Mouse (Mus musculus) embryonic facial prominence, embryonic 11.5 days (tissue): Measurements from ENCODE around the gene Elovl2. TPM values are rescaled to one million over a fixed set of nuclear protein-coding genes. Genes with fewer than 3 reads are reported as not detected.

Source experiments
- ATAC-seq: fragments of 200-750 bp; cut with Nextera tagmentation; replicated peaks from 2 replicates; pipeline ENCODE4 v1.8.0; 2017; ENCODE audit warnings: low read depth; ENCODE audit not compliant: insufficient number of reproducible peaks, low FRiP score, low TSS enrichment
- DNase-seq: peaks from one replicate; pipeline ENCODE4 v3.0.0-alpha.2; 2015; ENCODE audit warnings: low spot score
- H3K27ac ChIP-seq: fragments of 300-500 bp; sonication (generic); replicated peaks from 2 replicates; pipeline ENCODE4 v1.5.1; 2014; ENCODE audit warnings: mild to moderate bottlenecking, low read depth, low read length, control low read depth
- H3K27me3 ChIP-seq: fragments of 300-500 bp; sonication (generic); 2 replicates; pipeline ENCODE4 v1.6.1; 2014; ENCODE audit warnings: mild to moderate bottlenecking, low read length, moderate library complexity, mixed read lengths; ENCODE audit not compliant: control insufficient read depth, insufficient read depth
- H3K36me3 ChIP-seq: fragments of 300-500 bp; sonication (generic); replicated peaks from 2 replicates; pipeline ENCODE4 v1.6.1; 2014; ENCODE audit warnings: low read depth, mild to moderate bottlenecking, low read length, moderate library complexity, mixed read lengths; ENCODE audit not compliant: control insufficient read depth, insufficient read depth
- H3K4me1 ChIP-seq: fragments of 300-500 bp; sonication (generic); 2 replicates; pipeline ENCODE4 v1.6.1; 2014; ENCODE audit warnings: low read length, mixed read lengths; ENCODE audit not compliant: control insufficient read depth, insufficient read depth
- H3K4me2 ChIP-seq: fragments of 300-500 bp; sonication (generic); 2 replicates; pipeline ENCODE4 v1.6.1; 2014; ENCODE audit warnings: low read depth, mild to moderate bottlenecking, control low read depth, low read length, moderate library complexity
- H3K4me3 ChIP-seq: fragments of 300-500 bp; sonication (generic); 2 replicates; pipeline ENCODE4 v1.5.1; 2014; ENCODE audit warnings: low read depth, low read length, control low read depth
- H3K9ac ChIP-seq: fragments of 300-500 bp; sonication (generic); replicated peaks from 2 replicates; pipeline ENCODE4 v1.6.1; 2014; ENCODE audit warnings: mild to moderate bottlenecking, control low read depth, low read length
- H3K9me3 ChIP-seq: fragments of 300-500 bp; sonication (generic); replicated peaks from 2 replicates; pipeline ENCODE4 v1.6.1; 2016; ENCODE audit warnings: mild to moderate bottlenecking, low read length, inconsistent platforms, mixed read lengths; ENCODE audit not compliant: control insufficient read depth
- WGBS: fragments of 180-500 bp; shearing (Covaris S2); extraction: QIAGEN DNeasy Blood & Tissue Kit; methylation state at CpG from one replicate; pipeline ENCODE4 v1.1.7; 2014; 5-methylcytosine and 5-hydroxymethylcytosine counted together
- polyA plus RNA-seq: library from polyadenylated mRNA; unstranded; fragments of >200 nt; fragmentation: Nextera tagmentation; extraction: Ambion mirVana; gene quantifications from 2 replicates; pipeline ENCODE4 v1.2.1, GENCODE M21; 2014

Gene Elovl2
- polyA plus RNA-seq, 1 experiment from 2014 or later, result 24.1 TPM

DNA sequence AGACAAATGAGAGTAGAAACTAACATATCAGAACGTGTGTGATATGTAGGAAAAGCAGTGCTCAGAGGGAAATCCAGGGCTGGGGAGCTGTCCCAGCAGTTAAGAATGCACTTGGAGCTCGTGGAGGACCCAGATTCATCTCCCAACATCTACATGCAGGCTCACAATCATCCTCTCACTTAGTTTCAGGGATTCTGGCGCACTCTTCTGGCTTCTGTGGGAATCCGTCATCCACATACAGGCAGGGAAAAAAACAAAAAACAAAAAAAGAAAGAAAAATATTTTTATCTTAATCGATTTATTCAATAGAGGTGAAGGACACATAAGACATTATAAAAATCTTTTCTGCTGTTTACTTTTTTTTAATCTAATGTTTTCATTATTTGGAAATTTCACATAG, 61.8 kb downstream of the Elovl2 start:
- no peak overlapping the region for H3K4me2 ChIP-seq
- H3K4me1 ChIP-seq, result no peaks in the 10 kb centered on the region
- 68% methylated on average over 5 of the region's 5 CpGs for WGBS
- H3K27ac ChIP-seq, result no peak overlapping the region
- no peaks in the 10 kb centered on the region for H3K36me3 ChIP-seq
- H3K4me3 ChIP-seq, result no peak overlapping the region
- DNase-seq, result peak; percentile 7
- ATAC-seq, result no peak
- H3K27me3 ChIP-seq, result no peaks in the 10 kb centered on the region
- H3K9me3 ChIP-seq, result no peaks in the 10 kb centered on the region
- no peak overlapping the region for H3K9ac ChIP-seq

DNA sequence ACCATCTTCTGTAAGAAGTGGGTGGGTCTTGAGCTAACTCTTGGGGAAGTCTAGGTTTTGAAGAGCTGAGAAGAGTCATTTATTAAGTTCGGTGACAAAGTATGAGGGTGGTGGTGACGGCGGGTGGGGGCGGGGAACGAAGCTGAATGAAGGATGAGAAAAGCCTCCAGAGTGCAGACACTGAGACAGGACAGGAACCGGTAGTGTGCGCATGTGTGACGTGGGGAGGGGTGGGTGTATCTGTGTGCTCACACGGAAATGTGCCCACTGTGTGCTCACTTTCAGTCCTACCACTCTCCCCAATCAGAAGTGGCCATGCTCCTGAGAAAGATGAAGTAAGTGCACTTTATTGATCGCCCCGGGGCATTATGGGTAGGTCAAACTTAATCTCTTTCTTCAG, 67.1 kb downstream of the Elovl2 start:
- H3K27me3 ChIP-seq, result no peaks in the 10 kb centered on the region
- WGBS, result 86% methylated on average over 11 of the region's 11 CpGs
- no peak overlapping the region for H3K27ac ChIP-seq
- DNase-seq (no peak), ATAC-seq (no peak)
- H3K4me3 ChIP-seq, result no peak overlapping the region
- no peaks in the 10 kb centered on the region for H3K9me3 ChIP-seq
- H3K4me2 ChIP-seq, result no peak overlapping the region
- H3K4me1 ChIP-seq, result no peaks in the 10 kb centered on the region
- H3K9ac ChIP-seq, result no peak overlapping the region
- no peaks in the 10 kb centered on the region for H3K36me3 ChIP-seq

DNA sequence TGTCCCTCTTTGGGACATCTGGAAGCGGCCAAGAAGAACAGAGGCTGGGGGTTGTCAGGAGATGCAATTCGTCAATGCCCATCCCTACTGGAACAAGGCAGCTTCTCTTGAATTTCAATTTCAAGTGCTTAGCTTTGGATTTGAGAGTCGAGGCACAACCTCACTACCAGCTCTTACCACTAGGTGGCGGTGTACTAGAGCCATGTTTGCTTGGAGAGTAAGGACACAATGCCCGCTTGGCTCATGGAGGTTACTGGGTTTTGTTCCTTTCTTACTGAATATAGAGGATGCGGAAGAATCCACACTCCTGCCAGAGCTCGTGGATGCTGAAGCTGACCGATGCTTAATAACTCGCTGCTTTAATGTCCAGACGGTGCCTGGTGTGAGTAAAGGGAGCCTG, 73.9 kb downstream of the Elovl2 start:
- WGBS, result 74% methylated on average over 10 of the region's 10 CpGs
- Histone ChIP-seq H3K9ac (no peak overlapping the region), H3K27me3 (no peaks in the 10 kb centered on the region), H3K27ac (no peak overlapping the region), H3K4me2 (no peak overlapping the region), H3K36me3 (no peaks in the 10 kb centered on the region), H3K4me3 (no peak overlapping the region), H3K9me3 (no peaks in the 10 kb centered on the region), H3K4me1 (no peaks in the 10 kb centered on the region)
- DNase-seq (peak; percentile 74), ATAC-seq (no peak)

DNA sequence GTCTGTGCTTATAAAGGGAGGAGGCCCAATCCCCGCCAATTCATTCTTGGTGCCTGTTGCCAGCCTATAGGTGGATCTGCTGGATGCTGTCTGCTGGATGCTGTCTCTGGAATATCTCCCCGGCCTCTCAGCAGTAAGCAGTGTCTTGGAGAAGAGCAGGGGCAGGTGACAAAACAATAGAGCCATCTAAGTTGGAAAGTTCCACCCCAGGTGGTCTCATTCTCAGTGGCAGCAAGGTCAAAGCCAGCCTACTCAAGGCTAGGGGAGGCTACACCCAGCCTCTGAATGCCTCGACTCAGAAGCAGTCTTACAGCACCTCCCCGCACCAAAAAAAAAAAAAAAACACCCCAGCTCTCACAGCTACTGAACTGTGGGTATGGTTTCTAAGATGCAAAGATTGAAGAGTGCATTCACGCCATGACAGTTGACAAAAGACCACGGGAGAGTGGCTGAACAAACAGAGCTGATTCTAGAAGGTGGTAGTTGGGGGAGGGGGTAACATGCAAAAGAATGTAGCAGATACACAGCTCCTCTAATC, 74.7 kb downstream of the Elovl2 start:
- 67% methylated on average over 6 of the region's 6 CpGs for WGBS
- Histone ChIP-seq H3K9me3 (no peaks in the 10 kb centered on the region), H3K9ac (no peak overlapping the region), H3K4me1 (no peaks in the 10 kb centered on the region), H3K4me3 (no peak overlapping the region), H3K27ac (no peak overlapping the region), H3K27me3 (no peaks in the 10 kb centered on the region), H3K36me3 (no peaks in the 10 kb centered on the region), H3K4me2 (no peak overlapping the region)
- no peak for ATAC-seq
- no peak for DNase-seq

DNA sequence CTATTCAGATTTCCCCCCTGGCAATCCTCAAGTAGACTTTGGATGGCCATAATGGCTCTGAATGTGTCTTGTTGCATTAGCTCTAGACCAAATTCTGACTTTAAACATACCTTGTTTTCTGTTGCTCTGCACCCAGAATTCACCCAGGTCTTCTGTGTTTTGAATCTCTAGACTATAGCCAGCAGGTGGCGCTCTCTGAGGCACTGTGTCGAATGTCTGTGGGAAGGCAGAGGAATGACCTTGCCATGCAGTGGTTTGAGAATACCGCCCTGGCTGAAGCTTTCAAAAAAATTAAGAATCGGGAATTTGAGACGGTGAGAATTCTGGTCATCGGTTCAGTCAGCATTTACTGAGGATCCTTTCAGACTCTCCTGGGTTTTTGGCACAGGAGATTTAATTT, 85.3 kb downstream of the Elovl2 start:
- H3K27ac ChIP-seq, result no peak overlapping the region
- 9% methylated on average over 6 of the region's 6 CpGs for WGBS
- ATAC-seq (no peak), DNase-seq (peak; percentile 90)
- no peaks in the 10 kb centered on the region for H3K9me3 ChIP-seq
- H3K4me2 ChIP-seq, result no peak overlapping the region
- no peak overlapping the region for H3K4me3 ChIP-seq
- no peaks in the 10 kb centered on the region for H3K27me3 ChIP-seq
- H3K9ac ChIP-seq, result no peak overlapping the region
- no peaks in the 10 kb centered on the region for H3K36me3 ChIP-seq
- H3K4me1 ChIP-seq, result no peaks in the 10 kb centered on the region

Other genes with a start within 250 kb of the Elovl2 start
- 78.2 and 79.1 TPM in 2 replicates for gene Pak1ip1, start 219.4 kb downstream of the Elovl2 start, polyA plus RNA-seq
- 218 and 225 TPM in 2 replicates for gene Tmem14c, start 204.1 kb downstream of the Elovl2 start, polyA plus RNA-seq
- 0.94 and 1.5 TPM in 2 replicates for gene Mak, start 140.7 kb downstream of the Elovl2 start, polyA plus RNA-seq
- gene Gcm2, start 109.4 kb downstream of the Elovl2 start, polyA plus RNA-seq, result not detected in 2 replicates
- gene Sycp2l, start 106.1 kb downstream of the Elovl2 start, polyA plus RNA-seq, result not detected in 2 replicates
- 15.1 and 15.3 TPM in 2 replicates for gene Smim13, start 29.4 kb upstream of the Elovl2 start, polyA plus RNA-seq
- gene Gm17364, start 53.6 kb upstream of the Elovl2 start, polyA plus RNA-seq, result not detected in 2 replicates